Mouse (Mus musculus) embryonic fibroblast, embryonic 13.5 days (primary cell): Measurements from ENCODE around the gene Olfr959. TPM values are rescaled to one million over a fixed set of nuclear protein-coding genes. Genes with fewer than 3 reads are reported as not detected.

Experiments
- H3K27ac ChIP-seq: 2 replicates; pipeline ENCODE4 v1.5.1; 2012; ENCODE audit warnings: low read length, control low read depth, inconsistent platforms; ENCODE audit not compliant: insufficient read depth
- H3K4me1 ChIP-seq: 2 replicates; pipeline ENCODE4 v1.6.1; 2011; ENCODE audit warnings: low read length; ENCODE audit not compliant: control insufficient read depth, insufficient read depth
- H3K4me3 ChIP-seq: 2 replicates; pipeline ENCODE4 v1.5.1; 2011; ENCODE audit warnings: mild to moderate bottlenecking, control low read depth, low read length; ENCODE audit not compliant: insufficient read depth
- CTCF ChIP-seq: IDR thresholded peaks from 2 replicates; pipeline ENCODE4 v1.5.1; 2011; ENCODE audit warnings: mild to moderate bottlenecking, control low read depth, low read length, moderate library complexity, borderline replicate concordance; ENCODE audit not compliant: insufficient read depth
- POLR2A ChIP-seq: IDR thresholded peaks from 2 replicates; pipeline ENCODE4 v1.6.1; 2011; ENCODE audit warnings: low read depth, mild to moderate bottlenecking, control low read depth, low read length, moderate library complexity
- polyA plus RNA-seq: library from polyadenylated mRNA; stranded (reverse); fragments of >200 nt; gene quantifications from 2 replicates; pipeline ENCODE4 v1.2.4, GENCODE M21; 2011; ENCODE audit warnings: low read depth; ENCODE audit not compliant: missing spikeins, insufficient read length

Olfr959 gene
- polyA plus RNA-seq, 1 experiment, result not detected

DNA sequence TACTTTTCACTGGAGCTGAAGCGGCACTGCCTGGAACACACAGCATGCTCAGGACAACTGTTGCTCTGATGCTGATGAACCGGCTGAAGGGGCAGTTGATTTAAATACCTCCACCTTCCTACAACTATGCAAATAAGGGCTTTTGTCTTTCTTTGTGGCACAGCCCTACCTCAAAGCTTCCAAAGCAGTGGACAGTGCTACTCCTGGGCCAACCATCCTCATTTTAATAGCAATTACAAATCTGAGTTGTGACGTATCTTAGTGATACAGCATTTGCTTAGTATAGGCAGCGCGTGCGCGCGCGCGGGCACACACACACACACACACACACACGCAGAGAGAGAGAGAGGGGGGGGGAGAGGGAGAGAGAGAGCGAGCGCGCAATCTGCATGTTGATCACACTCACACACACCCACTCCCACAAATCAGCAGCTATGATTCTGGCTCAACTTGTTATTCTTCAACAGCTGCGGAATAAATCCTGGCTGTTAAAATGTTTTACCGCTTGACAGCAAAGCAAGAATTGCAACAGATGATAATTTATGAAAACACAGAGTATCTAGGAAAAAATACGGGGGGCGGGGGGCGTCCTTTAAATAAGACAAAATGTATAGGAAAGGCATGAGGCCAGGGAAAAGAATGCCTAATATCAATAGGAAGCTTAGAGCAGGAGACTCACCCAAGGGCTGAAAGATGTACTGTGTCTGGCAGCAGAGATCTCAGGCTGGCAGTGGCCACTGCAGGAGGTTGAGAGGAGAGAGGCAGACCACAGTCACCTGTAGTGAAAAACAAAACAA is 27.4 kb upstream of the Olfr959 start:
- Histone ChIP-seq H3K4me3 (peak overlapping the region; percentile 51), H3K4me1 (no peaks in the 10 kb centered on the region), H3K27ac (peak overlapping the region; percentile 22; the same call in 1 of the 2 replicates)
- TF ChIP-seq CTCF (no peak), POLR2A (no peak)

DNA sequence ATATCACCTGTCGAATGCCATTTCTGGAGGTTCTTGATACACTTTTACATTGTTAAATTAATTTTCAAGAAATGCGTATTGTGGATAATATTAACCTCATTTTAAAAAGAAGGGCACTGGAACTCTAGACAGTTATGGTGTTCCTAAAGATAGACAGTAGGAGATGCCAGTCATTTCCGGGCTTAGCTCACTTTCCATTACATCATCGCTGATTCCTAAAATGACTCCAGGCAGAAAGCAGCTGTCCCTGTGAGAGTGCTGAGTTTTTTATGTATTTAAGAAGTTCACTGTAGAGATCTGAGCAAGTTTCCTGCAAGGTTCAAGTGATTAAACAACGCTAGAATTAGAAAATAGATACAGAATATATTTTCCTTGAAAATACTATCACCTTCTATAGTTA is 1.7 kb upstream of the Olfr959 start:
- Histone ChIP-seq H3K4me3 (no peak overlapping the region), H3K4me1 (no peaks in the 10 kb centered on the region), H3K27ac (no peak overlapping the region)
- TF ChIP-seq POLR2A, result no peak
- no peak for TF ChIP-seq CTCF

DNA sequence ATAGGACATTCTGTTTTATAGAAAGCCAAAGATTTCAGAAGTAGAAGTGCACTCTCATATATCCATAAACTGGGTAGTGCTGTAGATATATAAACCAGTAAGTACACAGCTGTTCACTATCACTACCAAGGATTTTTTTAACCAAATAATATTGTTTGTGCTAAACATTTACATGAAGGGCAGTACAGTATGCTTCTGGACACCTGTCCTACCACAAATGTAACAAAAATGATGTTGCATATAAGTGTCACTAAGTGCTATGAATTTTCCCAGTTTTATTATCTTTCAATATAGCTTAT is 17.1 kb downstream of the Olfr959 start:
- TF ChIP-seq POLR2A (no peak), CTCF (no peak)
- H3K27ac ChIP-seq, result no peak overlapping the region
- no peaks in the 10 kb centered on the region for H3K4me1 ChIP-seq
- no peak overlapping the region for H3K4me3 ChIP-seq

DNA sequence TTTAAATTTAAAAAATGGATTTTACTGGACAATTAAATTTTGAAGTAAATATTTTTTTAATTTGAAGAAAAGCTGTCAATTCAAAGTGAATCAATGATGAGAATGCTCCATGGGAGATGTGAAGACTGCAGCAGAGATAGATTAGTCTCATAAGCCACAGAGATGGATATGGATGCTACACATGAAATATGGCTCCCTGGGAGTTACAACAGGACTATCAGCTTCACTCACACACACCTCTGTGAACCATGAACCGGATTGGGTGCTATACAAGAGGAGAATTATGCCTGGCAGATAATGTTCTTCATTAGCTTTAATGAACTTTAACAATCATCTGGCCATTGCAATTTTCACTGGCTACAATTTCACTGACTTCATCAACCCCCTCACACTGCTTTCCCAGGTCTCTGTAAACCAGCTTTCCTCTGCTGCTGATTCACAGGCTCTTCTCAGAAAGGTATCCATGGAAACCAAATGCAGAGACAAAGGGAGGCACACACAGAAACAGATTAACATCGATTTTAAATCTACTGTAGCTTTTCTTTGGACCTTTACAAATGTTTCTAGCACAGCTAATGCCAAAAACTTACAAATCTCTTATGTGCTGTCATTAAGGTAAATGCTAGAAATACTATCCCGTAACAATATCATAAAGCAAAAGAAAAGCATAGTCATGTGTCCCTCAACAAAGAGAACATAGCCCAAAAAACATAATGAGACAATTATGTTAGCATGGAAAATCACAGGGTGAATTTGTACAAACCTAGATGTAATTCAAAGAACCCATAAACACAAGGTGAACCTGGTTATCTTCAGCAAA is 17.6 kb downstream of the Olfr959 start:
- no peak overlapping the region for H3K27ac ChIP-seq
- TF ChIP-seq CTCF (no peak), POLR2A (no peak)
- H3K4me3 ChIP-seq, result no peak overlapping the region
- H3K4me1 ChIP-seq, result no peaks in the 10 kb centered on the region

DNA sequence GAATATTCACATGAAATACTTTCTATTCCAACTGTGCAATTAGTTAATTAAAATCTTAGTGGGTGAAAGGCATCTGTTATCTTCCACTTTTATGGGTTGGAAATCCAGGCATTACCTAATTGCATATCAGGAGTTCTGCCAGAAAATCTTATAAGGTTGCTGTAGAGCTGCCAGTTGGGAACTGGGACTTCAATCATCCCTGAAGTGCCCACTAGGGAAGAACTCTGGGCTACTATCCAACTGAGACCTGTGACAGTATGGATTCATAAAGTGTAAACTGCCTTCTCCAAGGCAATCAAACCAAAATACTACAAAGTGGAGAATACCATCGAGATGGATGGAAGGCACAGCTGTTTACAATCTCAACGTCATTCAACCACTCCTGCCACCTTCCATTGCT is 21.4 kb downstream of the Olfr959 start, which contains the start of gene Olfr958:
Olfr958 (minus strand) TSS at position 109 of the 400 bp plus-strand sequence.
- Histone ChIP-seq H3K27ac (no peak within 1 kb of the TSS), H3K4me1 (no peaks in the 10 kb centered on the region; the same call in 1 of the 2 replicates), H3K4me3 (no peak within 1 kb of the TSS)
- TF ChIP-seq CTCF, result no peak
- no peak for TF ChIP-seq POLR2A

DNA sequence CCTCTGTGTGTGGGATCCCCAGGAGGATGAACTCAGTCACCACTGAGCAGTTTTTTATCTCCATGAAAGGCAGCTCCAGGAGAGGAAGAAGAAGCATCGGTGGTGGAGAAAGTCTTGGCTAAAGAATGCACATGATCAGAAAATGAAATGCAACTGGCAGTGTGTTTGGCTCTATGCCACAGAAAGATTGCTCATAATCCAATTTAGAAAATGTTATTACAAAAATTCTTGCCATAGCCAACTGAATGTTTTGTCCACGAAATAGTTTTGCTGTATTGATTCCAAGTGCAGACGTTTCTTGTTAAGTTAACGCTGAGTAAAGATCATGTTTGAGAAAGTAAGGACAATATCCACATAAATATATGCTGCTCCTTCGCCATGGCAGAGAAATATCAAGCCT is 24.6 kb downstream of the Olfr959 start:
- Histone ChIP-seq H3K4me1 (no peaks in the 10 kb centered on the region; the same call in 1 of the 2 replicates), H3K27ac (no peak overlapping the region), H3K4me3 (no peak overlapping the region)
- TF ChIP-seq CTCF, result no peak
- TF ChIP-seq POLR2A, result no peak

DNA sequence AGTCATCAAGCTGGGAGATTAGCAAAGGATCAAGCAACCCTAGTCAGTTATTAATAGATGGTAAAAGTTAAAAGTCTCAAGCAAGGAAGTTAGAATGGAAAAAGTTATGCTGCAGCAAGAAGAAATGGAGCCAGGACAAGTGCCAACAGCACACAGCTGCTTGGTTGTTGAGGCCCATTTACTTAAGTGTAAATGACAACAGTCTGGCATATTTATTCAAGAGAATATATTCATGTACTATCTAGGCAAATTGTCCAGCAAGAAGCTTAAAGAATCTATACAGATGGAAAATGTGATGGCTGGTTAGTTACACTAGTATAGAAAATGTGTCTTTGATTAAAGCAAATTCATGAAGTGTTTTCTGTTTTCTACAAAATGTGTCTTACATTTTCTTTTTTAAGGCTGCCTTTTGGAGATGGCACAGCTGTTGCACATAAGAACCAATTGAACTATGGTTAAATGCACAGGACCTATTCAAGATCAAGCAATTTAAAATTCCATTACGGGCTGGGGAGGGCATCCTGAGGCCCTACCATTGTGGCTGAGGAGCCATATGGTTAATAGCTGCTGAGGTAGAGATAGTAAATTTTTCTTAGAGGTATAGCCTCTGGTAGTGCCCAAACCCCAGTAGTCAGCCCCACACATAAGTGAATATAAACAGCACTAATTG is 51.6 kb downstream of the Olfr959 start:
- Histone ChIP-seq H3K4me1 (no peaks in the 10 kb centered on the region), H3K27ac (no peak overlapping the region), H3K4me3 (no peak overlapping the region)
- TF ChIP-seq CTCF (no peak), POLR2A (no peak)

Other genes with a start within 250 kb of the Olfr959 start
- not detected in 2 replicates for gene Olfr948, start 249.5 kb downstream of the Olfr959 start, polyA plus RNA-seq
- gene Olfr951, start 188.2 kb downstream of the Olfr959 start, polyA plus RNA-seq, result not detected in 2 replicates
- gene Olfr952, start 148.4 kb downstream of the Olfr959 start, polyA plus RNA-seq, result not detected in 2 replicates
- gene Olfr954, start 118.9 kb downstream of the Olfr959 start, polyA plus RNA-seq, result not detected in 2 replicates
- gene Olfr955, start 103.6 kb downstream of the Olfr959 start, polyA plus RNA-seq, result not detected in 2 replicates
- gene Olfr44, start 81.6 kb downstream of the Olfr959 start, polyA plus RNA-seq, result not detected in 2 replicates
- not detected in 2 replicates for gene Olfr957, start 59.8 kb downstream of the Olfr959 start, polyA plus RNA-seq
- not detected in 2 replicates for gene Olfr958, start 21.5 kb downstream of the Olfr959 start, polyA plus RNA-seq
- gene AW551984, start 28.8 kb upstream of the Olfr959 start, polyA plus RNA-seq, result 27.0 and 64.8 TPM in 2 replicates
- not detected in 2 replicates for gene Olfr148, start 35.1 kb upstream of the Olfr959 start, polyA plus RNA-seq
- not detected in 2 replicates for gene Olfr960, start 45.8 kb upstream of the Olfr959 start, polyA plus RNA-seq
- gene Olfr961, start 69.5 kb upstream of the Olfr959 start, polyA plus RNA-seq, result not detected in 2 replicates
- not detected in 2 replicates for gene Olfr963, start 91.6 kb upstream of the Olfr959 start, polyA plus RNA-seq
- gene Olfr149, start 131.5 kb upstream of the Olfr959 start, polyA plus RNA-seq, result not detected in 2 replicates
- not detected in 2 replicates for gene Olfr965, start 135.8 kb upstream of the Olfr959 start, polyA plus RNA-seq
- gene Olfr150, start 155.4 kb upstream of the Olfr959 start, polyA plus RNA-seq, result not detected in 2 replicates
- not detected in 2 replicates for gene Olfr967, start 170.7 kb upstream of the Olfr959 start, polyA plus RNA-seq
- not detected in 2 replicates for gene Olfr968, start 207.7 kb upstream of the Olfr959 start, polyA plus RNA-seq
- not detected in 2 replicates for gene Olfr969, start 215.4 kb upstream of the Olfr959 start, polyA plus RNA-seq
- not detected in 2 replicates for gene Olfr970, start 233.3 kb upstream of the Olfr959 start, polyA plus RNA-seq